Mouse (Mus musculus): ENCODE measurements at regions not wholly inside any gene's neighbourhood (a gene's known extent, or its start where the extent isn't known, plus 50 kb on each side); places are given as distances from the start of the nearest gene placed in this dataset.

GRCm38 (mm10) chr17:83148371-83148929 lies 66.6 kb upstream of the Pkdcc start:
- Histone ChIP-seq H3K9me3 (ENCODE audit: low read length) (peaks cover 36% of the 10 kb centered on the region), H3K36me3 (ENCODE audit: insufficient read depth, low read length) (no peaks in the 10 kb centered on the region), H3K4me1 (replicated peaks; ENCODE audit: low read depth, low read length) (no peaks in the 10 kb centered on the region), H3K4me3 (replicated peaks; ENCODE audit: low read length) (no peak overlapping the region), H3K27me3 (ENCODE audit: insufficient read depth, low read length) (no peaks in the 10 kb centered on the region)
- no peak for TF ChIP-seq CTCF (conservative IDR thresholded peaks at IDR 0.05; ENCODE audit: low read length)
- TF ChIP-seq NANOG (IDR thresholded peaks at IDR 0.05; ENCODE audit: borderline replicate concordance, low read length): no peak
- no peak for TF ChIP-seq POU5F1 (IDR thresholded peaks at IDR 0.05; ENCODE audit: borderline replicate concordance, low read length)

- Histone ChIP-seq H3K4me1 (replicated peaks; ENCODE audit: low read depth, low read length) (no peaks in the 10 kb centered on the region), H3K4me3 (replicated peaks; ENCODE audit: low read length) (no peak overlapping the region), H3K36me3 (ENCODE audit: insufficient read depth, low read length) (no peaks in the 10 kb centered on the region), H3K9me3 (ENCODE audit: low read length) (peaks cover 36% of the 10 kb centered on the region), H3K27me3 (ENCODE audit: insufficient read depth, low read length) (no peaks in the 10 kb centered on the region)
- TF ChIP-seq NANOG (IDR thresholded peaks at IDR 0.05; ENCODE audit: borderline replicate concordance, low read length) (no peak), POU5F1 (IDR thresholded peaks at IDR 0.05; ENCODE audit: borderline replicate concordance, low read length) (no peak), CTCF (conservative IDR thresholded peaks at IDR 0.05; ENCODE audit: low read length) (no peak)
Measured at GRCm38 (mm10) chr17:83149336-83149735, 65.8 kb upstream of the Pkdcc start.

GRCm38 (mm10) chr17:83155106-83155505 lies 60.0 kb upstream of the Pkdcc start:
- H3K9me3 ChIP-seq (ENCODE audit: low read length): peaks cover 38% of the 10 kb centered on the region
- H3K27me3 ChIP-seq (ENCODE audit: insufficient read depth, low read length): no peaks in the 10 kb centered on the region
- no peaks in the 10 kb centered on the region for H3K4me1 ChIP-seq (replicated peaks; ENCODE audit: low read depth, low read length)
- H3K4me3 ChIP-seq (replicated peaks; ENCODE audit: low read length): no peak overlapping the region
- no peak for TF ChIP-seq NANOG (IDR thresholded peaks at IDR 0.05; ENCODE audit: borderline replicate concordance, low read length)
- no peaks in the 10 kb centered on the region for H3K36me3 ChIP-seq (ENCODE audit: insufficient read depth, low read length)

DNA sequence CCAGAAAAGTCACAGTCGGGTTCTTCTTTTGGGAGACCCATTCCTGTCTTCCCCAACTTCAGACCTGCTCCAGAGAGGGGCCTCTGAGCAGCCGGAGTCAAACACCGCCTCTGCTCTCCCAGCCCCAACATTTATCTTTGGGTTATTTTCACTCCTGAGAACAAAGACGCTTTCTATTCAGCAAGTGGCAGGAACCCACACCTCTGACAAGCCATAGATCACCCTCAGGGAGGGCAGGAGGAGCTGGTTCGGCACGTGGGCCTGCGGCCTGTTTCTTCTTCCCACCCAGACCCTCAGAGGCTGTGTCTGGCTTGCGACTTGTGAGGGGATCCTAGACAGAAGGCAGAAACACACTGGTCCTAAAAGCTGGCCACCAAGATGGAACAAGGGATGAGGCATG lies 58.4 kb upstream of the Pkdcc start:
- TF ChIP-seq NANOG (IDR thresholded peaks at IDR 0.05; ENCODE audit: borderline replicate concordance, low read length) (no peak), CTCF (conservative IDR thresholded peaks at IDR 0.05; ENCODE audit: low read length) (no peak), POU5F1 (IDR thresholded peaks at IDR 0.05; ENCODE audit: borderline replicate concordance, low read length) (no peak)
- Histone ChIP-seq H3K36me3 (ENCODE audit: insufficient read depth, low read length) (no peaks in the 10 kb centered on the region), H3K27me3 (ENCODE audit: insufficient read depth, low read length) (no peaks in the 10 kb centered on the region), H3K9me3 (ENCODE audit: low read length) (peaks cover 22% of the 10 kb centered on the region), H3K4me1 (replicated peaks; ENCODE audit: low read depth, low read length) (no peaks in the 10 kb centered on the region), H3K4me3 (replicated peaks; ENCODE audit: low read length) (no peak overlapping the region)

DNA sequence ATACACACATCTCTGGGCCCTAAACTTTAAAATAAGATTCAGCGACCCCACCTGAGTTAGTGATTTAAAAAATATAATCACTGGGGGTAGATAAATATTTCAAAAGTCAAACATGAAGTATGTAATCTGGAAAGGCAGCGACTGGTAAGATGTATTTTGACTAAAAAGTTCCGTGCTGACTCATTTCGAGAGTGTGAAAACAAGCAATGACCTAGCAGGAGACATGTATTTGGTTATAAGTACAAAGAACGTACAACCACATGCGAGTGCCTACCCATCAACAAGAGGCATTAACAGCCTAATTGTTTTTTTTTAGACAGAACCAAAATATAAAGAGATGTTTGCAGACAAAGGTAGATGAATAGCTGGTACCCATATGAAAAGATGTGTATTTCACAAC lies 57.0 kb upstream of the Pkdcc start:
- Histone ChIP-seq H3K27me3 (ENCODE audit: insufficient read depth, low read length) (no peaks in the 10 kb centered on the region), H3K36me3 (ENCODE audit: insufficient read depth, low read length) (no peaks in the 10 kb centered on the region), H3K4me3 (replicated peaks; ENCODE audit: low read length) (no peak overlapping the region), H3K4me1 (replicated peaks; ENCODE audit: low read depth, low read length) (no peaks in the 10 kb centered on the region), H3K9me3 (ENCODE audit: low read length) (peaks cover 10% of the 10 kb centered on the region)
- TF ChIP-seq POU5F1 (IDR thresholded peaks at IDR 0.05; ENCODE audit: borderline replicate concordance, low read length) (no peak), NANOG (IDR thresholded peaks at IDR 0.05; ENCODE audit: borderline replicate concordance, low read length) (no peak), CTCF (conservative IDR thresholded peaks at IDR 0.05; ENCODE audit: low read length) (no peak)

- no peak overlapping the region for H3K4me3 ChIP-seq (replicated peaks; ENCODE audit: low read length)
- H3K27me3 ChIP-seq (ENCODE audit: insufficient read depth, low read length): peaks cover 1% of the 10 kb centered on the region; the same call in 1 of the 2 replicates
- H3K9me3 ChIP-seq (ENCODE audit: low read length): peaks cover 10% of the 10 kb centered on the region
- H3K4me1 ChIP-seq (replicated peaks; ENCODE audit: low read depth, low read length): no peaks in the 10 kb centered on the region
- TF ChIP-seq POU5F1 (IDR thresholded peaks at IDR 0.05; ENCODE audit: borderline replicate concordance, low read length): no peak
- TF ChIP-seq NANOG (IDR thresholded peaks at IDR 0.05; ENCODE audit: borderline replicate concordance, low read length): no peak
- TF ChIP-seq CTCF (conservative IDR thresholded peaks at IDR 0.05; ENCODE audit: low read length): no peak
- no peaks in the 10 kb centered on the region for H3K36me3 ChIP-seq (ENCODE audit: insufficient read depth, low read length)
Measured at GRCm38 (mm10) chr17:83158652-83159051, 56.4 kb upstream of the Pkdcc start.

DNA sequence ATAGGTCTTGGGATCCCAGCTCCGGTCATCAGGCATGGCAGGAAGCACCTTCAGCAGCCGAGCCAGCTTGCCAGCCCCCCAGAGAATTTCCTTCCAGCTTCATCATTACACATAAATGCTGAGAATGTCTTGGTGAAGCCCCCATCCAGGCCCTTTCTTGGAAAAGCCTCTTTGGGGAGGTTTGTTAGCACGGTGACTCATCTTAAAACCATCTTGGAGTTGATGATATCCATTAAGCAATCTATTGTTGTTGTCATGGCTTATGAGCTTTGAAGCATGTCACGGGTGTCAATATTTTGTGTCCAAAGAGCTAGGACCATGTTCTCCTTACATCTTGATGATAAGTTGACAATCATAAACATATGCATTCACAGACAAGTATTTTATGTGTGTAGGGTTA lies 55.5 kb upstream of the Pkdcc start:
- Histone ChIP-seq H3K4me1 (replicated peaks; ENCODE audit: low read depth, low read length) (peaks cover 6% of the 10 kb centered on the region), H3K27me3 (ENCODE audit: insufficient read depth, low read length) (peaks cover 11% of the 10 kb centered on the region), H3K36me3 (ENCODE audit: insufficient read depth, low read length) (no peaks in the 10 kb centered on the region), H3K4me3 (replicated peaks; ENCODE audit: low read length) (no peak overlapping the region), H3K9me3 (ENCODE audit: low read length) (peaks cover 10% of the 10 kb centered on the region)
- TF ChIP-seq NANOG (IDR thresholded peaks at IDR 0.05; ENCODE audit: borderline replicate concordance, low read length) (no peak), CTCF (conservative IDR thresholded peaks at IDR 0.05; ENCODE audit: low read length) (no peak), POU5F1 (IDR thresholded peaks at IDR 0.05; ENCODE audit: borderline replicate concordance, low read length) (no peak)

DNA sequence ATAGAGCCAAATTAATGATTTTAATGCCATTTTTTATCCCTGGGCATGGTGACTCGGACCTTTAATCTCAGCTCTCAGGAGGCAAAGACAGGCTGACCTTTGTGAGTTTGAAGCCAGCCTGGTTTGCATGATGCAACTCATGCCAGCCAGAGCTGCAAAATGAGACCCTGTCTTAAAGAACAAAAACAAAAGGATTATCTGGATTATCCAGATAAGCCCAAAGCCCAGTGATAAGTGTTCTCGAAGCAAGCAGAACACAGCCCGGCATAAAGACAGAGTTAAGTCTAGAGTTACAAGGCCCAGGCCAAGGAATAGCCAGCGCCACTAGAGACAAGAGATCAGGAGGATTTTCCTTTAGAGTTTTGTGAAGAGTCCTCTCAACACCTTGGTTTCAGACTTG lies 54.8 kb upstream of the Pkdcc start:
- TF ChIP-seq POU5F1 (IDR thresholded peaks at IDR 0.05; ENCODE audit: borderline replicate concordance, low read length) (no peak), CTCF (conservative IDR thresholded peaks at IDR 0.05; ENCODE audit: low read length) (no peak), NANOG (IDR thresholded peaks at IDR 0.05; ENCODE audit: borderline replicate concordance, low read length) (no peak)
- H3K27me3 ChIP-seq (ENCODE audit: insufficient read depth, low read length): peaks cover 16% of the 10 kb centered on the region
- H3K4me1 ChIP-seq (replicated peaks; ENCODE audit: low read depth, low read length): peaks cover 11% of the 10 kb centered on the region
- H3K4me3 ChIP-seq (replicated peaks; ENCODE audit: low read length): no peak overlapping the region
- peaks cover 4% of the 10 kb centered on the region for H3K9me3 ChIP-seq (ENCODE audit: low read length)
- no peaks in the 10 kb centered on the region for H3K36me3 ChIP-seq (ENCODE audit: insufficient read depth, low read length)

GRCm38 (mm10) chr17:83161731-83162130 lies 53.4 kb upstream of the Pkdcc start:
- no peak for TF ChIP-seq POU5F1 (IDR thresholded peaks at IDR 0.05; ENCODE audit: borderline replicate concordance, low read length)
- peaks cover 25% of the 10 kb centered on the region for H3K27me3 ChIP-seq (ENCODE audit: insufficient read depth, low read length)
- H3K4me1 ChIP-seq (replicated peaks; ENCODE audit: low read depth, low read length): peaks cover 26% of the 10 kb centered on the region
- no peak overlapping the region for H3K4me3 ChIP-seq (replicated peaks; ENCODE audit: low read length)
- H3K36me3 ChIP-seq (ENCODE audit: insufficient read depth, low read length): no peaks in the 10 kb centered on the region
- 0 out of 2 replicates have a peak, but pooled peaks cover 3% of the 10 kb centered on the region for H3K9me3 ChIP-seq (ENCODE audit: low read length)
